17 mouse cellular contexts compared by ENCODE assay signal in genomic region chr17:29300926-29301325, GRCm38 (mm10).
"Had no signal": no experiment of that assay in that cellular context is flagged by ENCODE, and none has a peak within 500 bp of the region (broad histone marks: within the 10 kb centered on the region; RNA-seq: fewer than 3 reads in every experiment).

No protein-coding gene starts in this region.

- H3K9ac ChIP-seq: limb, embryonic 12.5 days; liver, embryonic 13.5 days; liver, postnatal 0 days; lung, embryonic 15.5 days; neural tube, embryonic 13.5 days had no signal

- H3K27ac ChIP-seq: limb, embryonic 12.5 days; liver, embryonic 13.5 days; lung, embryonic 15.5 days; macrophage; neural tube, embryonic 13.5 days had no signal

- H3K4me3 ChIP-seq: limb, embryonic 12.5 days; liver, embryonic 13.5 days; lung, embryonic 15.5 days; megakaryocyte, embryonic 14.5 days; neural tube, embryonic 13.5 days had no signal

- H3K27me3 ChIP-seq: limb, embryonic 12.5 days; lung, embryonic 15.5 days; megakaryocyte, embryonic 14.5 days; neural tube, embryonic 13.5 days had no signal

- DNase-seq: kidney, adult 18-20 months; liver; liver, embryonic 13.5 days; liver, postnatal 0 days; lung, postnatal 14 days; retina, postnatal 1 day; right cerebral cortex, postnatal 4 days; spleen, adult 18-20 months; thymus, adult 2 months; thymus, postnatal 36 days had no signal

- H3K9me3 ChIP-seq: limb, embryonic 12.5 days; liver, embryonic 13.5 days; lung, embryonic 15.5 days; neural tube, embryonic 13.5 days had no signal

- H3K4me2 ChIP-seq: limb, embryonic 12.5 days; liver, embryonic 13.5 days; lung, embryonic 15.5 days; midbrain, embryonic 11.5 days; neural tube, embryonic 13.5 days had no signal

- ATAC-seq: liver, postnatal 0 days; midbrain, embryonic 16.5 days had no signal
